Mouse (Mus musculus): ENCODE measurements at regions not wholly inside any gene's neighbourhood (a gene's known extent, or its start where the extent isn't known, plus 50 kb on each side); places are given as distances from the start of the nearest gene placed in this dataset.
"Not testable (repeated sequence)": the region's sequence is repeated elsewhere in the genome, so short reads cannot be mapped to it uniquely, and the experiment has no call there.

DNA sequence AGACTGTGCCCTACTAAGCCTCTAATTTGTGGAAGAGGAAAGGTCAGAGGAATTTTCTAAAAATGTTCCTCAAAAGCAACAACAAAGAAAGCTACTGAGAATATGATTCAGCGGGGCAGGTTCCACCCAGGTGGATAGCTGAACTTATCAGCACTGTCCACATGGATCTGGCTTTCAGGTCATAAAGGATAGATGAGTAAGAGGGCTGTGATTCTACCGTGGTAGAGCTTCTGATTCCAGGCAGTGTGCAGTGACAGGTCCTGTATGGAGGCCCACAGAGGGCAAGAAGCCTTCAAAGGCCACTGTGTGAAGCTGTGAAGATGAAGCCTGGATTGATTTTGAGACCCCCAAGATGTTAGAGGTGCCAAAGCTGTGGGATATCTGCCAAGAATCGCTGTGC, 51.8 kb downstream of the Teddm3 start:
- not testable (repeated sequence) for H3K9me3 ChIP-seq (ENCODE audit: low read length); H3K27me3 ChIP-seq (ENCODE audit: insufficient read depth, low read length); ATAC-seq (ENCODE audit: low FRiP score, low TSS enrichment); H3K4me3 ChIP-seq (ENCODE audit: low read length); H3K4me2 ChIP-seq (replicated peaks; ENCODE audit: low read depth, low read length); H3K9ac ChIP-seq (replicated peaks; ENCODE audit: low read length); H3K27ac ChIP-seq (ENCODE audit: low read length); H3K36me3 ChIP-seq (ENCODE audit: insufficient read depth, low read length); H3K4me1 ChIP-seq (ENCODE audit: insufficient read depth, low read length)
- WGBS, result 73% methylated on average over 3 of the region's 3 CpGs

DNA sequence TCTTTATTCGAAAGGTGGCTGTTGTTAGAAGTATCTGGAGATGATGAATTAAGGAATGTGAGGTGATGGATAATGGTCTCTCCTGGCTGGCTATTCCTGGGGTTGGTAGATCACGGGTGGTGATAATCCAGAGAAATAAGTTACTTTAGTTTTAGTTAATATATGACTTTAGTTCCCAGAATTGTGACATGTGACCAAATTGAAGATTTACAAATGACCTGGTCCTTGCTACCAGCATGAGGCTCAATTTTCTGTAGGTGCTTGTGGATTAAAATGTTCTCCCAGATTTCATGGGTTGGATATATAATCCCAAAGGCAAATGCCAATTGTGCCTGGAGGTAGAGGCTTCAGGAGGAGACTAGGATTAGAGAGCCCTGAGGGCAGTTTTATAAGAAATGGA, 53.7 kb downstream of the Teddm3 start:
- not testable (repeated sequence) for H3K27ac ChIP-seq (ENCODE audit: low read length); H3K36me3 ChIP-seq (ENCODE audit: insufficient read depth, low read length); H3K9me3 ChIP-seq (ENCODE audit: low read length); ATAC-seq (ENCODE audit: low FRiP score, low TSS enrichment); H3K9ac ChIP-seq (replicated peaks; ENCODE audit: low read length); H3K4me2 ChIP-seq (replicated peaks; ENCODE audit: low read depth, low read length); H3K4me3 ChIP-seq (ENCODE audit: low read length); H3K27me3 ChIP-seq (ENCODE audit: insufficient read depth, low read length); H3K4me1 ChIP-seq (ENCODE audit: insufficient read depth, low read length)
- 73% methylated on average over 2 of the region's 2 CpGs for WGBS

DNA sequence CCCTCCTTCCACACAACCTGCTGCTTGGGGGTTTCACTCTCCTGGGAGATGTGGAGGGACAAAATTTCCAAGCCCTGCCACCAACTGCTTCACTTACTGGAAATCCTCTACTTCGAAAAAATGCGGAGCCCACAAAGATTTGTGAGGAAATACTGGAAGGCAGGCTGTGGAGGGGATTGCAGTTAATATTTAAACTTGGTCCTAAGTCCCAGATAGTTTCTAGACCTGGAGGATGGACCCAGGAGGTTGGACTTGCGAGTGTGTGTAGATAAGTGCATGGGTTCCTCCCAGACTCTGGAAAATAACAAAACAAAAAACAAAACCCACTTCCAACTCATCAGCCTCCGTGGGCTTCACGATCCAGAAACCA, 79.0 kb downstream of the Teddm3 start:
- no peak overlapping the region for H3K4me3 ChIP-seq (ENCODE audit: low read length)
- ATAC-seq (ENCODE audit: low FRiP score, low TSS enrichment), result peak; percentile 67; the same call in 1 of the 2 replicates
- H3K27ac ChIP-seq (ENCODE audit: low read length), result peak overlapping the region; percentile 50; the same call in 1 of the 2 replicates
- H3K4me1 ChIP-seq (ENCODE audit: insufficient read depth, low read length), result 0 out of 2 replicates have a peak, but pooled peaks cover 3% of the 10 kb centered on the region
- 0 out of 2 replicates have a peak overlapping the region, but pooled peaks have one; percentile 18 for H3K4me2 ChIP-seq (replicated peaks; ENCODE audit: low read depth, low read length)
- H3K9me3 ChIP-seq (ENCODE audit: low read length), result no peaks in the 10 kb centered on the region
- H3K9ac ChIP-seq (replicated peaks; ENCODE audit: low read length), result no peak overlapping the region
- H3K27me3 ChIP-seq (ENCODE audit: insufficient read depth, low read length), result no peaks in the 10 kb centered on the region
- WGBS, result 62% methylated on average over 5 of the region's 5 CpGs
- H3K36me3 ChIP-seq (ENCODE audit: insufficient read depth, low read length), result no peaks in the 10 kb centered on the region

DNA sequence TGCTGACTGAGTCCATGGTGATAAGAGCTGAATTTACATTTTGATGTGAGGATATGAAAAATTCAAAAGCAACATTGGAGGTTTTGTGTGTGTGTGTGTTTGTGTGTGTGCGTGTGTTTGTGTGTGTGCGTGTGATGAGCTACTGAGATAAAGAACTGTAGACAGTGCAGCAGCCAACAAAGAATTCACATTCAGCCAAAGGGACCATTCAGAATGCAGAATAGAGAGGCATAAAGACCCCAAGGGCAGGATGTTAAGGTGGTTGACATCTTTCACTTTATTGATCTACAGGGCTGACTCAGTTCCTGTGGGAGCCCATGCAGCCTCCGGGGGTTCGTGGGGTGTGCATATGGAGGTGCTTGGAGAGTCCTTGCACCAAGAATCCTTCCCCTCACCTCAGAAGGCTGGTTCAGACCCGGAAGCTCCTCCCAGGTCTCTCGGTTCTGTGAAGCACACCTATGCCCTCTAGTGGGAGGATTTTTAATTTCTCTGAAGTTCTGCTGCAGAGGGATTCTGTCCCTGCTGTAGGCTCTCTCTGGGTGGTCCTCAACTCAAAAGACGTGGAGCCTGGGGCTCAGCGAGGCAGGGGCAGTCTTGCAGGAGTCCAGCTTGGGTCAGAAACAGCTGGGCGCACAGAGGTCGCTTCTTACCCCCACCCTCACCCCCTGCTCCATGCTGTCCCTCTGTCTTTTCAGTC, 79.6 kb downstream of the Teddm3 start:
- H3K9ac ChIP-seq (replicated peaks; ENCODE audit: low read length); H3K36me3 ChIP-seq (ENCODE audit: insufficient read depth, low read length); H3K9me3 ChIP-seq (ENCODE audit: low read length); H3K4me3 ChIP-seq (ENCODE audit: low read length); H3K4me1 ChIP-seq (ENCODE audit: insufficient read depth, low read length); H3K27me3 ChIP-seq (ENCODE audit: insufficient read depth, low read length): not testable (repeated sequence)
- H3K4me2 ChIP-seq (replicated peaks; ENCODE audit: low read depth, low read length), result 0 out of 2 replicates have a peak overlapping the region, but pooled peaks have one; percentile 18
- H3K27ac ChIP-seq (ENCODE audit: low read length), result peak overlapping the region; percentile 50; the same call in 1 of the 2 replicates
- 32% methylated on average over 8 of the region's 10 CpGs for WGBS
- ATAC-seq (ENCODE audit: low FRiP score, low TSS enrichment), result peak; percentile 81

DNA sequence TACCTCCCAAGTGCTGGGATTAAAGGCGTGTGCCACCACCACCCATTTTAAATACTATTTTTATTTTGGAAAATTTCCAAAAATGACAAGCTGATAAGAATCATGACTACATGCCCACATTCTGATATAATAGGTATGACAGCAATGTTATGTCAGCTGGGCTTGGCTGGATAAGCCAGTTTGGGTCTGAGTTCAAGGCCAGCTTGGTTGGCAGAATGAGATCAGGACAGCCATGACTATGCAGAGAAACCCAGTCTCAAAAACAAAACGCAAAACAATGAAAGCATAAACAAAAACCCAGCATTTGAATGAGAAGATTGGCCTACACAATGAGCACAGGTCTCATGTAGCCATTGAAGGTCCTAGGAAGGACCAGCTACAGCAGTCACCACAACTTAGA, 93.6 kb downstream of the Teddm3 start:
- Histone ChIP-seq H3K27me3 (ENCODE audit: insufficient read depth, low read length) (no peaks in the 10 kb centered on the region), H3K9ac (replicated peaks; ENCODE audit: low read length) (no peak overlapping the region), H3K27ac (ENCODE audit: low read length) (no peak overlapping the region), H3K4me1 (ENCODE audit: insufficient read depth, low read length) (no peaks in the 10 kb centered on the region), H3K36me3 (ENCODE audit: insufficient read depth, low read length) (no peaks in the 10 kb centered on the region), H3K4me2 (replicated peaks; ENCODE audit: low read depth, low read length) (no peak overlapping the region), H3K4me3 (ENCODE audit: low read length) (no peak overlapping the region), H3K9me3 (ENCODE audit: low read length) (peaks cover 8% of the 10 kb centered on the region; the same call in 1 of the 2 replicates)
- ATAC-seq (ENCODE audit: low FRiP score, low TSS enrichment), result no peak
- 82% methylated on average over 2 of the region's 2 CpGs for WGBS

DNA sequence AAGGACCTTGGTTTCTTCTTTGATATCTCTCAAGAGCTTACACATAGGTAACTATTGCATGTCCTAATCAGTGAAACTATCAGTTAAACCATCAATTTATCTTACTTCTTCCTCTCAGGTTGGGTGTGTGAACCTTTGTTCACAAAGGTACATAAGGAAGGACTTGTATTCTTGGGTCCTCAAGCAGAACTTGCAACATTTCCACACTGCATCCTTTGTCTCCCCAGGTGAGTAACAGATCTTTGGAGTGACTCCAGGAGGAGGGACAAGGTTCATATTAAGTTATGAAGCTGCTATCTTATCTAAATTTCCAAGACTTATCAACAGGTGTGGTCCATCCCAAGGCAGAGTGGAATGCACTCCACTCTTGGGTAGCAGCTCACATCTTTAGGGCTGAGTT, 99.0 kb downstream of the Teddm3 start:
- H3K4me2 ChIP-seq (replicated peaks; ENCODE audit: low read depth, low read length), result no peak overlapping the region
- no peak overlapping the region for H3K27ac ChIP-seq (ENCODE audit: low read length)
- H3K4me3 ChIP-seq (ENCODE audit: low read length), result no peak overlapping the region
- ATAC-seq (ENCODE audit: low FRiP score, low TSS enrichment), result no peak
- no peaks in the 10 kb centered on the region for H3K27me3 ChIP-seq (ENCODE audit: insufficient read depth, low read length)
- no peaks in the 10 kb centered on the region for H3K4me1 ChIP-seq (ENCODE audit: insufficient read depth, low read length)
- H3K36me3 ChIP-seq (ENCODE audit: insufficient read depth, low read length), result no peaks in the 10 kb centered on the region
- peaks cover 19% of the 10 kb centered on the region for H3K9me3 ChIP-seq (ENCODE audit: low read length)
- H3K9ac ChIP-seq (replicated peaks; ENCODE audit: low read length), result no peak overlapping the region

DNA sequence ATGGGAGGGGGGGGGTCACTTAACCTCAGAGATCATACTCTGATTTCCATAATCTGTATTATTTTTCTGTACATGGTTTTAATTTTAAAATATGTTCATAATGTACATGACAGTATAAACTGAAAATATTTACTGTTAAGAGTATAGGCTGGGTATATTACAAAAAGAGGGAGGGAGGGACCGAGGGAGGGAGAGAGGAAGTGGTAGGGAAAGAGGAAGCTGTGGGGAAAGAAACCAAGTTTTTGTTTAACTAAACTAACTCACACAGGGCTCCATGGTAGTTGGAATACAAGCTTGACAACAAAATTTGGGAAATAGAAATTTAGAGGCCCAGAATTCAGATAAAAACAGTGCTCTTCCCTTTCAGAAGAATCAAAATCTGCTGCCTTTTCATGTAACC, 131.7 kb downstream of the Teddm3 start:
- not testable (repeated sequence) for H3K36me3 ChIP-seq (ENCODE audit: insufficient read depth, low read length); H3K9ac ChIP-seq (replicated peaks; ENCODE audit: low read length); H3K4me1 ChIP-seq (ENCODE audit: insufficient read depth, low read length); H3K27me3 ChIP-seq (ENCODE audit: insufficient read depth, low read length); H3K4me2 ChIP-seq (replicated peaks; ENCODE audit: low read depth, low read length); H3K27ac ChIP-seq (ENCODE audit: low read length); H3K4me3 ChIP-seq (ENCODE audit: low read length); H3K9me3 ChIP-seq (ENCODE audit: low read length); ATAC-seq (ENCODE audit: low FRiP score, low TSS enrichment)
- WGBS, result 77% methylated on average over 1 of the region's 1 CpGs

DNA sequence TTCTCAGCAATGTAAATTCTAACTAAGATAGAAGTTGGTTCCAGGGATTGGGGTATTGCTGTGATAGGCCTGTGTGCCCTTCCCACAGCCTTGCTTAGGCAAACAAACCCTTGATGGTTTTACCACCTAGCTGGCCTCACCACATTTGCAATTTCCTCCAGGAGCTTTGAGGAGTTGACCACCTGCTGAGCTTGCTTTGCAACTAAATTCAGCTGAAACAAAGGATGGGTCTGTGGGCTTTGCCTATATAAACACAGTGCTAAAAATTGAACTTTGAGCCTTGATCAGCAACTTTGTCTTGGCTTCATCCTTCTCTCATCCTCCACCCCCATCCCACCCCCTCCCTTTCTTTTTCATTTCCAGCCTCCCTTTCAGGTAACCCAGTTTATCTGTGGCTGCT, 148.9 kb downstream of the Teddm3 start:
- Histone ChIP-seq H3K4me3 (ENCODE audit: low read length) (no peak overlapping the region), H3K27me3 (ENCODE audit: insufficient read depth, low read length) (no peaks in the 10 kb centered on the region)
- no peak for ATAC-seq (ENCODE audit: low FRiP score, low TSS enrichment)

DNA sequence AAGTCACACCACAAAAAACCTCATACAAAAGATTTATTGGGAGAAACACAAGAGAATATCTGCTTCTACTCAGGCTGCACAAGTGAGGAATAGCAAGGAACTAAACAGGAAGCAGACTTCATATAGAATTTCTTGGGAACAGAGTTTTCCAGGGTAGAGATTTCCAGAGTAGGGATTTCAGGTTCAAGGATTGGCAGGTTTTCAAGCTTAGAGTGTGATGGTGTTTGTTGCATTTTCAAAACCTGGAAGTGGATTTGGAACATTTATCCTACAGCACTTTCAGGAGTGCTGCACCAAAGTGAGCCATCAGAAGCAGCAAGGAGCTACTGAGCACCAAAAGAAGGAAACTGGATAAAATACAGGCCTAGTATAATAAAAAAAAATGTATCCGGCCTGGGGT, 152.7 kb downstream of the Teddm3 start:
- no peak overlapping the region for H3K4me2 ChIP-seq (replicated peaks; ENCODE audit: low read depth, low read length)
- H3K27ac ChIP-seq (ENCODE audit: low read length), result 0 out of 2 replicates have a peak overlapping the region, but pooled peaks have one; percentile 6
- peaks cover 7% of the 10 kb centered on the region; the same call in 1 of the 2 replicates for H3K9me3 ChIP-seq (ENCODE audit: low read length)
- H3K36me3 ChIP-seq (ENCODE audit: insufficient read depth, low read length), result no peaks in the 10 kb centered on the region
- no peak overlapping the region for H3K9ac ChIP-seq (replicated peaks; ENCODE audit: low read length)
- no peak for ATAC-seq (ENCODE audit: low FRiP score, low TSS enrichment)
- no peaks in the 10 kb centered on the region for H3K4me1 ChIP-seq (ENCODE audit: insufficient read depth, low read length)
- no peak overlapping the region for H3K4me3 ChIP-seq (ENCODE audit: low read length)
- H3K27me3 ChIP-seq (ENCODE audit: insufficient read depth, low read length), result no peaks in the 10 kb centered on the region
- WGBS, result 73% methylated on average over 1 of the region's 1 CpGs

More for the DNA sequence above, 148.9 kb downstream of the Teddm3 start:
- Histone ChIP-seq H3K36me3 (ENCODE audit: insufficient read depth, low read length) (no peaks in the 10 kb centered on the region), H3K9ac (replicated peaks; ENCODE audit: low read length) (no peak overlapping the region), H3K27ac (ENCODE audit: low read length) (no peak overlapping the region), H3K4me2 (replicated peaks; ENCODE audit: low read depth, low read length) (no peak overlapping the region), H3K4me1 (ENCODE audit: insufficient read depth, low read length) (no peaks in the 10 kb centered on the region), H3K9me3 (ENCODE audit: low read length) (peaks cover 7% of the 10 kb centered on the region; the same call in 1 of the 2 replicates)

DNA sequence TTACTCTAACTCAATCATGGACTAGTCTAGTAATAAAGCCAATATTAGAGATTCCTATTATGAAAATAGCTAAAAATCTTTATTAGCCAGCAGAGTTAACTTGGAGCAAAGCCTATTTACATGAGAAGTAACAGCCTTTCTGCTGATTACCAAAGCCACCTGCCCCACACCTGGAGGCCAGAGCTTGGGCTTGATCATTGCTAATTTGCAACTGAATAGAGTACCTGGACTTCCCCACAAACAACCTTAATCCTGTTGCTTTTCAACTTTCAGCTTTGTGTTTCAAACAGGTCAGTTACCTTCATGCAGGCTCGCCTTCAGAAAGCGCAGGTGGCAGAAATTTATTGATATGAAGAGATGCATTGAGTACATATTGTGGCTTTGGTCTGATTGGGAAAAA, 163.3 kb downstream of the Teddm3 start:
- Histone ChIP-seq H3K4me2 (replicated peaks; ENCODE audit: low read depth, low read length) (no peak overlapping the region), H3K9ac (replicated peaks; ENCODE audit: low read length) (no peak overlapping the region), H3K4me1 (ENCODE audit: insufficient read depth, low read length) (no peaks in the 10 kb centered on the region), H3K9me3 (ENCODE audit: low read length) (peaks cover 7% of the 10 kb centered on the region; the same call in 1 of the 2 replicates), H3K27ac (ENCODE audit: low read length) (no peak overlapping the region), H3K4me3 (ENCODE audit: low read length) (no peak overlapping the region), H3K36me3 (ENCODE audit: insufficient read depth, low read length) (no peaks in the 10 kb centered on the region), H3K27me3 (ENCODE audit: insufficient read depth, low read length) (no peaks in the 10 kb centered on the region)
- no peak for ATAC-seq (ENCODE audit: low FRiP score, low TSS enrichment)
- WGBS, result 94% methylated on average over 2 of the region's 2 CpGs

Data from kidney, embryonic 16.5 days (tissue).